Mouse (Mus musculus) telencephalon, adult 2 months (tissue): ENCODE measurements around the gene Gm20696.

Experiments
- DNase-seq: peaks from one replicate; pipeline ENCODE4 v3.0.0-alpha.2; 2011; ENCODE audit warnings: low read depth, low spot score

Gene Gm20696

DNA sequence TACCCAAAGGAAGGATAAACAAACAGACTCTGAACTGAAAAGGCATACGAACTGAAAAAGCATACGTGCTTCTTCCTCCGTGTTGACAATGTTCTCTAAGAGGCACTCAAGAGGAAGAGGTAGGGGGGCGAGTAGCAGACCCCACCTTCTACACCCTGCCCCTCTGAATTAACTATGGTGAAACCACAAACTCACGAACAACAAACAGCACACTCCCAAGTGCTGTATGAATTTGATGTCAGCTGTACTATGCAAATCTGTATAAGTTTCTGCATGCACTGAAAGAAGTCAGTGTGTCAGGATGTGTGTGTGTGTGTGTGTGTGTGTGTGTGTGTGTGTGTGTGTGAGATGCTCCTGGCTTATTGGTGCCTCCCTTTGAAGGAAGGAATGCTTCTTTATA, 271.8 kb downstream of the Gm20696 start:
- no peak for DNase-seq

- DNase-seq: no peak
These were observed 274.1 kb downstream of the Gm20696 start for GRCm38 (mm10) chr6:99392484-99392883.

DNA sequence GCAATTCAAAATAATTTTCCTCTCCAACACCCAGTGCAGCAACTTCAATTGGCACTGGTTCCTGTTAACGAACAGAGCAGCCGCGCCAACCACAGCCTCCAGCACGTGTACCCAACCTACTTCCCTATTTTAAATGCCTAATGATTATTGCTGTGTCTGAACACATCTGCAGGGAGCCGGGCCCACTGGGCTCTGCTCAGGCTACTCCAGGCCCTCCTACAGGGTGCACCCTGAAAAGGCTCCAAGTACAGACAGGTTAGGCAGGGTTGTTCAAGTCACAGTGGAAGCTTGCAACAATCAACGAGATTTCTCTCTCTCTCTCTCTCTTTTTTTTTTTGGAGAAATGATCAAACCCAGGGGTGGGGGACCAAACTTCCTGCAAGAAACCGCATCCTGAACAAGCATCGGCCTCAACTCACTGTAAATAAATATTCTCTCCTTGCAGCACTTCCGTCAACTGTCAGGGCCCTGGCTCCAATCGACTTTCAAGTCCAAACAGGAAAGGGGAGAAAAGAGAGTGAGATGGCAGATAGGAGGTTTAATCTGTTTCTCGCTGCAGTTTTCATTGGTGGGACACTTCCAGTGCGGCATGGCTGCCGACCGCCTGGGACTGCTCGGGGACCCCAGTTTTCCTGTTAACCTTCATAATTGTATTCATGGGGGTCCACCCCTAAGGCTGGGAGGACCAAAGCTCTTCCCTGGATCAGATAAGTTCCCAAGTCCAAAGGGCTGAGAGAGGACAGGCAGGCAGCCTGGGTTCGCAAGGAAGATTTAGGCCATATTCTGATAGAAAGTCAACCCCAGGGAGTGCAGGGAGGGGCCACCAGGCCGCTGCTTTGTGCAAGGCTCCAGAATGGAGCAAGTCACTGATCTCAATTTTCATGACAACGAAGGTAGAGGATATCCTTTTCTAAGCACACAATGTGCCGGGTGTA, 277.6 kb downstream of the Gm20696 start:
- DNase-seq: no peak

DNA sequence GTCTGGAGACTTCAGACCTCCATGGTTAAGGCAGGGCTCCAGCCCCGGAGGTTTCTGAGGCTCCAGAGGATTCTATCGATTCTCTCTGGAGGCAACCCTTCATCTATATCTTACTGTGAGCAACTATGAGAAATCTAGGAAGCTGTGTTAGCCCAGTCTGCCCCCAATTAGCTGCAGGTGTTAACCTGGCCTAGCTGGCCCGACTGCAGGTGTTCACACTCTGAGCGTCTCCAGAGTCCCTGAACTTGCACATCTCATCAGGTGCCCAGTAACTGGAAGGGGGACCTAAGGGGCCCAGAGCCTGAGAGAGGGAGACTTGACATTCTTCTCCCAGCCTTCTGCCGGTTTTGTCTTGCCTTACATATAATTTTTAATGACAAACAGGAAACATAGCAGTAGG, 278.6 kb downstream of the Gm20696 start:
- DNase-seq: no peak

GRCm38 (mm10) chr6:99385059-99385604, 281.5 kb downstream of the Gm20696 start:
- DNase-seq: no peak

DNA sequence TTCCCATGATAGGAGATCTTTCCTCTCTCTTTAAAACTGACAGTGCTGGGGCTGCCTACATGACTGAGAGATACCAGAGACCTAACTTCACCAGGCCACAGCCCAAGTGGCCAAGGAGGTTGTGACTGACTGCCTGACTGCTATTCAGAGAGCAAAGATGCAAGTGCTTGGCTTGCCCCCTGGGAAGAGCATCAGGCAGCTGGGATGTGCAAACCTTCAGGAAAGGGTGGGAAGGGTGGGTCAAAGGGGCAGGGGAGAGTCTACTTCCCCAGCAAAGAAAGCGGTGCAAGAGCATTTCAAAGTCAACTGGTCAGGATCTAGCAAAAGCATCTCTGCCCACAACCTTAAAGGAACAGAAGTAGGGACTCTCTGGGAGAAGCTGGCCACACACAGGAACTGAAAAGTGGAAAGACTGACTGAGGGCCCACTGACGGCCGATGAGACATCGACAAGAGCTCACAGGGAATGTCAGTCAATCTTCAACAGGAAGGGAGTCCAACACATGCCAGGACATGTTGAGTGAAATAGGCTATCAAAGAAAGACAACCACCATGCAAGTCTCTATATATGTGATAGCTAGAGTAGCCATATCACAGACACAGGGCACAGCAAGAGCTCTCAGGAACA, 282.6 kb downstream of the Gm20696 start:
- DNase-seq: no peak

DNA sequence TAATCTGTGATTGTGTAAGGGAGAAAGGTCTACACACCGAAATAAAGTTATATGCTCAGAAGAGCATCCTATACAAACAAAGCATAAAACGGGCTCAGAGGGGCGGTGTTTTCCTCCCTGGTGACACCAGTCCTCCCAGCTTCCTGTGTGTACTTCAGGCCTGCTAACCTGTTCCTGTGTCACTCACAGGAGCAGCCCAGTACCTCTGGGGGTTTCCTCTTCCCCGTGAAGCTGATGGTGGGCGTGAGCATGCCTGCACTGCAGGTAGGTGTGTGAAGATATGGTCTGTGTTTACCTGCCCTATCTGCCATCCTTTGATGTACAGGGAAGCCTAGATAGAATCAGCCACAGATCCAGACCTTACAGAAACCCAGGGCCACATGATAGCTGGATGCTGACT, 286.5 kb downstream of the Gm20696 start:
- DNase-seq: no peak

DNA sequence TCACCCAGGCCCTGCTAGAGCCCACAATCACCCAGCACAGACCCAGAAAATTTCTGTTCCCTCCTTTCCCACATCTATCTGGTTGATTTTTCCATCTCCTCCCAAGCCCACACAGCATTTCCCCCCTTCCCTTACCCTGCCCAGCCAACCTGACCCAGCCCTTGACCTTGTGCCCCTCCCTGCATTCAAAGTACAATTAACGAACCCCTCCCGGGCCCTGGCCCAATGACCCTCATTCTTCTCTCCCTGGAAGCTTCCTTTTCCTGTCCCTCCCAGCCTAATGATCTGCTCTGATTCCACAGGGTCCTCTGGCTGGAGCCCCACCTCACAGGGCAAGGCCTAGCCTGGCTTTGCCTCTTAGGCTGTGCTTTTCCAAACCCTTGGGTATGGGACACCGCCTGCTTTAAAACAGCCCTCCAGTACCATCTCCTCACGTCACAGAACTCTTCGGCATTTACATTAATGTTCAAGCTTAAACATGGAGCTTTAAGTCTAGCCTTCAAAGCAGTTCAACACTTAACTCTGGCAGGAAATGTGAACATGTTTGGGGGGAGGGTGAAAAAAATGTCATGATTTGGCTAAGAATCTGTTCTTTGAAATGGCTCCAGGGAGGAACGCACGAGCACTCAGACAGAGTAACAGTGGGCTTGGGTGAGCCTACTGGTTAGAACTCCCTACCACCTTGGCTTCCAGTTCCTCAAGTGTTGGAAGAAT, 287.4 kb downstream of the Gm20696 start:
- DNase-seq: no peak

DNA sequence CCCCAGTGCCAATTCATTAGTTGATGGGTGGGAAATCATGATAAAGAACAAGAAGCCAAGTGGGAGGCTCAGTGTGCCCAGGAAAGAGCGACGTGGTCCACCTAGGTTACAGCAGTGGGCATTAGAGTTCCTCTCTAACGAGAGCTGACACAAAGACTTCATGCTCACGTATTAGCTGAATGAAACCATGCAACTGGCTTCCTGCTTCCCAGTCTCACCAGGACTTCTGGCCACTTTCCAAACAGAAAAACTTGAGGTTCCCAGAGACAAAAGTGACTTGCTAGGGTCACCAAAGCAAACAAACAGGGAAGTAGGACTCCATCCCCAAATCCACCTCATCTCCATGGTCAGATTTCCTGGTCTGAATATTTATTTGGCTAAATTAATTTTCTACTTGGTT, 288.9 kb downstream of the Gm20696 start:
- no peak for DNase-seq

GRCm38 (mm10) chr6:99377131-99377530, 289.5 kb downstream of the Gm20696 start:
- no peak for DNase-seq

GRCm38 (mm10) chr6:99376721-99377120, 289.9 kb downstream of the Gm20696 start:
- no peak for DNase-seq

DNA sequence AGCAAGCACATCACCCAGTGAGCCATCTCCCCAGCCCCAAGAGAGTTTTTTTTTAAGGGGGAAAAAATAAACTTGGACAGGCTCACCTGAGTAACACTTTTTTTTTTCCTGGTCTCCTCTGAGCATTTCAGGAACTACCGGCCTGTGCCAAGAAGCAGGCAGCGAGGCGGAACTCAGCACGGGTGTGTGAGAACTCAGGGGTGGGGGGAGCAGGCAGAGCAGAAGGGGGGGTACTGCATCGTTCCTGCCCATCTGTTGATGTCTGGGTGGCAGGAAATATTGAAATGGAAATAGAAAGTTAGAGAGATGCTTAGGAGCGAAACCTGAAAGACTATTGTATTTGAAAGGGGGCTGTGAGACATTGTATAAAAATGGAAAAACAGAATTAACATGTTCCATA, 290.7 kb downstream of the Gm20696 start:
- DNase-seq: peak; percentile 63

GRCm38 (mm10) chr6:99375376-99375775, 291.2 kb downstream of the Gm20696 start:
- no peak for DNase-seq

- no peak for DNase-seq
These were observed 291.9 kb downstream of the Gm20696 start for GRCm38 (mm10) chr6:99374448-99375271.

DNA sequence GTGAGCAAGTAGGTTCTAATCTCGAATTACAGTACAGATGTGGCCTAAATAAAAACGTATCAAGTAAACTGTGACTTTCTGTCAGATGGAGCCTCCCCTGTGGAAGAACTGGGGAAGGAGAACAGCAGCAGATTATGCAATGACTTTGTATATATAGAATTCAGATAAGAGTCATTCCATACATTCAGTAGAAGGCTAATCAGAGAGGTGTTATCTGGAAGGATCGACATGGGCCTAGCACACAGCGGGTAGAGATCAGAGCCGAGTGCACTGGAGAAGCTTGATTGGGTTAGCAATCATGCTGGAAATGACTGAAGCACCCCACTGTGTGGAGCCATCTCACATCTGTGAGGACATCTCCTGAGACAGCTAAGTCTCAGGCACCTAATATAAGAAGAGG, 294.2 kb downstream of the Gm20696 start:
- no peak for DNase-seq

GRCm38 (mm10) chr6:99372016-99372415, 294.6 kb downstream of the Gm20696 start:
- DNase-seq: no peak

DNA sequence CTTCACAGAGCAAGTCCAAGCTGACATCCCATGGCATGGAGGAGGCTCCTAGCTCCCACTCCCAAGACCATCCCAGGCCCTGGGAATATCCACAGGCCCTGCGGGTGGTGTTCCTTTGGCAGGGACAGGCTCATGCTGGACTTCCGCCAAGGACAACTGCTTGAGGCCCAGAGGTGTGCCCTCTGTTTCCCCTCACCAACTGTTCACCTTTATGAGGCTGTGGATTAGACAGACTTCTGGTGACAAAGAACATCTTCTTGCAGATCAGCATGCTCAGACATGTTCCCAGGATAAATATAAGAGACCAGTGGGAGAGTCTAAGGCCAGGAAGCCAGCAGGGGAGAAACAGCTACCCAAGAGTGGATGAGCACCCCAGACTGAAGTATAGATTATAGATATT, 296.7 kb downstream of the Gm20696 start:
- no peak for DNase-seq

- DNase-seq: no peak
These were observed 297.4 kb downstream of the Gm20696 start for GRCm38 (mm10) chr6:99369156-99369555.

DNA sequence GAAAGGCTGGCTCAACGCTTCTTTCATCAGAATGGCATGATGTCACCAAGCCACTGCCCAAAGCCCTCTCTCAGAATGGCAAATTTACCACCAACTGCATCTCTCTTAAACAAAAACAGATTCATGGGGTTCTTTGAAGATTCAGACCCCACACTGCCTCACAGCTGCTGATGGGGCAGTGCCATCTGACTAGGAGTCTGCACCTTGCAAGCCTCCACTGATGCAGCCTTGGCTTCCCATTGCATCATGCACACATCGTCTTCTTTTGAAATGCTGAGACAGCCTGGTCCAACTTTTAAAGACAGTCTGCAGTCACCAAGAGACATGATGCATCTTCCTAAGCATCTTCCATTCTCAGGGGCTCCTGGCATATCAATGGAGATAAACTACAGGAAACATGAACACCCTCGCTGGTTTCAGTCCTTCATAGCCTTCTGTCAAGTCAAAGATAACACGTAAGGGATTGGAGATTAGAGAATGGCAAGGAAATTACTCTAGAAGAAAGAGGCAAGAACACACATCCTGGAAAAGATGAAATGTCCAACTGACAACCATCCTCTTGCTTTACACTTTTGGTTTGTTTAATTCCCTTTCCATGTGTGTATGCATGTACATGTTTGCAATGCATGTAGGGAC, 298.4 kb downstream of the Gm20696 start:
- DNase-seq: no peak

DNA sequence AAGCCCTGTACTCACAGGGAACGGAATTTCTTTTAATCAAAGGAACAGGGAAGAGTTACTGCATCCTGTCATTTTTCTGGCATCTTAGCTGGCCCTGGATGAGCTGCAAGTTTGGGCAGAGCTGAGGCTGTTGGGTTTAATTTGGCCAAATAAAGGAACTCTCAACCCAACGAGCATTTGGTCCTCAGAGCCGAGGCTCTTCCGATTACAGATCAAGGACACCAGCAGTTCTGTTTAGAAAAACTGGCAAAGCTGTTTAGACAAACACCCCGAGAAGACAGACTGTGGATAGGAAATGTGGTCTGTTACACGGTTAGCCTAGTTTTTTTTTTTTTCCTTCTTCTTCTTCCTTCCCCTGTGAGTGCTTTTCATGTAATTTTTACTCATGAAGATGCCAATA, 302.1 kb downstream of the Gm20696 start:
- DNase-seq: no peak

GRCm38 (mm10) chr6:99360581-99360980, 306.0 kb downstream of the Gm20696 start:
- no peak for DNase-seq
